Mouse (Mus musculus) intestine, embryonic 15.5 days (tissue): ENCODE measurements at regions not wholly inside any gene's neighbourhood (a gene's known extent, or its start where the extent isn't known, plus 50 kb on each side); places are given as distances from the start of the nearest gene placed in this dataset.

ENCODE experiments used
- ATAC-seq: fragments of 200-750 bp; cut with Nextera tagmentation; 2 replicates; pipeline ENCODE4 v1.8.0; 2017; ENCODE audit warnings: moderate TSS enrichment, moderate library complexity
- H3K27ac ChIP-seq: fragments of 300-500 bp; sonication (generic); 2 replicates; pipeline ENCODE4 v1.5.1; 2015; ENCODE audit warnings: mild to moderate bottlenecking, inconsistent platforms
- H3K27me3 ChIP-seq: fragments of 300-500 bp; sonication (generic); replicated peaks from 2 replicates; pipeline ENCODE4 v1.6.1; 2015; ENCODE audit warnings: inconsistent platforms
- H3K36me3 ChIP-seq: fragments of 300-500 bp; sonication (generic); 2 replicates; pipeline ENCODE4 v1.6.1; 2015; ENCODE audit warnings: inconsistent platforms
- H3K4me1 ChIP-seq: fragments of 300-500 bp; sonication (generic); replicated peaks from 2 replicates; pipeline ENCODE4 v1.6.1; 2015; ENCODE audit warnings: inconsistent platforms
- H3K4me2 ChIP-seq: fragments of 300-500 bp; sonication (generic); replicated peaks from 2 replicates; pipeline ENCODE4 v1.6.1; 2015; ENCODE audit warnings: mild to moderate bottlenecking, inconsistent platforms
- H3K4me3 ChIP-seq: fragments of 300-500 bp; sonication (generic); replicated peaks from 2 replicates; pipeline ENCODE4 v1.5.1; 2015; ENCODE audit warnings: inconsistent platforms
- H3K9ac ChIP-seq: fragments of 300-500 bp; sonication (generic); 2 replicates; pipeline ENCODE4 v1.6.1; 2015; ENCODE audit warnings: inconsistent platforms
- H3K9me3 ChIP-seq: fragments of 300-500 bp; sonication (generic); 2 replicates; pipeline ENCODE4 v1.6.1; 2016; ENCODE audit warnings: inconsistent platforms
- WGBS: fragments of 180-500 bp; shearing (Covaris S2); methylation state at CpG from one replicate; pipeline ENCODE4 v1.1.7; 2015; 5-methylcytosine and 5-hydroxymethylcytosine counted together

GRCm38 (mm10) chr5:16681055-16681454, 110.6 kb upstream of the Gm28710 start:
- Histone ChIP-seq H3K27ac (no peak overlapping the region), H3K36me3 (no peaks in the 10 kb centered on the region), H3K4me3 (no peak overlapping the region), H3K9me3 (no peaks in the 10 kb centered on the region), H3K27me3 (no peaks in the 10 kb centered on the region), H3K4me1 (no peaks in the 10 kb centered on the region), H3K4me2 (no peak overlapping the region), H3K9ac (no peak overlapping the region)
- ATAC-seq = no peak

- H3K4me2 ChIP-seq = no peak overlapping the region
- H3K9me3 ChIP-seq = no peaks in the 10 kb centered on the region
- no peak overlapping the region for H3K27ac ChIP-seq
- 74% methylated on average over 10 of the region's 10 CpGs for WGBS
- no peak overlapping the region for H3K9ac ChIP-seq
- no peak overlapping the region for H3K4me3 ChIP-seq
- ATAC-seq = no peak
- H3K27me3 ChIP-seq = no peaks in the 10 kb centered on the region
- no peaks in the 10 kb centered on the region for H3K36me3 ChIP-seq
- no peaks in the 10 kb centered on the region for H3K4me1 ChIP-seq
These were observed 107.5 kb upstream of the Gm28710 start for GRCm38 (mm10) chr5:16684079-16684478.

- no peaks in the 10 kb centered on the region for H3K4me1 ChIP-seq
- H3K9ac ChIP-seq = no peak overlapping the region
- no peak for ATAC-seq
- no peaks in the 10 kb centered on the region for H3K9me3 ChIP-seq
- no peak overlapping the region for H3K4me3 ChIP-seq
- WGBS = 70% methylated on average over 2 of the region's 2 CpGs
- H3K27ac ChIP-seq = no peak overlapping the region
- no peaks in the 10 kb centered on the region for H3K27me3 ChIP-seq
- no peaks in the 10 kb centered on the region for H3K36me3 ChIP-seq
- H3K4me2 ChIP-seq = no peak overlapping the region
These were observed 92.3 kb upstream of the Gm28710 start for GRCm38 (mm10) chr5:16699260-16699659.

GRCm38 (mm10) chr5:16700546-16700945, 91.1 kb upstream of the Gm28710 start:
- H3K27me3 ChIP-seq = no peaks in the 10 kb centered on the region
- H3K4me3 ChIP-seq = no peak overlapping the region
- H3K27ac ChIP-seq = no peak overlapping the region
- no peak for ATAC-seq
- no peaks in the 10 kb centered on the region for H3K36me3 ChIP-seq
- no peaks in the 10 kb centered on the region for H3K4me1 ChIP-seq
- no peak overlapping the region for H3K9ac ChIP-seq
- no peaks in the 10 kb centered on the region for H3K9me3 ChIP-seq
- 71% methylated on average over 1 of the region's 1 CpGs for WGBS
- no peak overlapping the region for H3K4me2 ChIP-seq

GRCm38 (mm10) chr5:16702675-16703074, 88.9 kb upstream of the Gm28710 start:
- H3K36me3 ChIP-seq = no peaks in the 10 kb centered on the region

GRCm38 (mm10) chr5:16715863-16716262, 75.7 kb upstream of the Gm28710 start:
- no peak overlapping the region for H3K9ac ChIP-seq
- no peaks in the 10 kb centered on the region for H3K9me3 ChIP-seq
- no peaks in the 10 kb centered on the region for H3K36me3 ChIP-seq
- no peak overlapping the region for H3K4me2 ChIP-seq
- no peak overlapping the region for H3K27ac ChIP-seq
- H3K4me3 ChIP-seq = no peak overlapping the region
- ATAC-seq = peak; percentile 80
- H3K27me3 ChIP-seq = no peaks in the 10 kb centered on the region
- no peaks in the 10 kb centered on the region for H3K4me1 ChIP-seq

More at GRCm38 (mm10) chr5:16702675-16703074, 88.9 kb upstream of the Gm28710 start:
- Histone ChIP-seq H3K4me2 (no peak overlapping the region), H3K4me3 (no peak overlapping the region), H3K27me3 (no peaks in the 10 kb centered on the region), H3K4me1 (no peaks in the 10 kb centered on the region), H3K9me3 (no peaks in the 10 kb centered on the region), H3K9ac (no peak overlapping the region), H3K27ac (no peak overlapping the region)
- ATAC-seq = no peak
- 88% methylated on average over 2 of the region's 2 CpGs for WGBS

GRCm38 (mm10) chr5:16716391-16716790, 75.2 kb upstream of the Gm28710 start:
- WGBS = 49% methylated on average over 1 of the region's 1 CpGs
- Histone ChIP-seq H3K36me3 (no peaks in the 10 kb centered on the region), H3K4me1 (no peaks in the 10 kb centered on the region), H3K9ac (no peak overlapping the region), H3K27me3 (no peaks in the 10 kb centered on the region), H3K27ac (no peak overlapping the region), H3K9me3 (no peaks in the 10 kb centered on the region), H3K4me2 (no peak overlapping the region), H3K4me3 (no peak overlapping the region)
- peak; percentile 31; the same call in 1 of the 2 replicates for ATAC-seq

GRCm38 (mm10) chr5:16724820-16725219, 66.8 kb upstream of the Gm28710 start:
- H3K9ac ChIP-seq = no peak overlapping the region
- H3K27ac ChIP-seq = no peak overlapping the region
- H3K27me3 ChIP-seq = no peaks in the 10 kb centered on the region
- H3K36me3 ChIP-seq = no peaks in the 10 kb centered on the region
- no peaks in the 10 kb centered on the region for H3K9me3 ChIP-seq
- H3K4me3 ChIP-seq = no peak overlapping the region
- no peak for ATAC-seq
- no peak overlapping the region for H3K4me2 ChIP-seq
- H3K4me1 ChIP-seq = no peaks in the 10 kb centered on the region
